Mouse (Mus musculus) adrenal gland, adult (tissue): Measurements from ENCODE around the gene Barx1.

Experiments
- DNase-seq, 2 experiments: peaks; one replicate each; pipeline ENCODE4 v3.0.0; 2022 to 2023; ENCODE audit warnings: low spot score in 1 of 2; ENCODE audit not compliant: inconsistent age in 2 of 2

Gene Barx1

GRCm38 (mm10) chr13:48662431-48663143 lies at the start of gene Barx1:
Gene Barx1, plus strand, starts transcription at chr13:48662998.
- DNase-seq = no peak

GRCm38 (mm10) chr13:48614525-48614924 lies 48.3 kb upstream of the Barx1 start:
- no peak for DNase-seq

- DNase-seq = no peak
Measured at GRCm38 (mm10) chr13:48617774-48618173, 45.0 kb upstream of the Barx1 start.

GRCm38 (mm10) chr13:48618890-48619289 lies 43.9 kb upstream of the Barx1 start:
- DNase-seq = no peak

- no peak for DNase-seq
Measured at GRCm38 (mm10) chr13:48624968-48625398, 37.8 kb upstream of the Barx1 start.

- DNase-seq = peak; percentile 98 to 99
Measured at GRCm38 (mm10) chr13:48625433-48626184, 37.2 kb upstream of the Barx1 start, which contains the start of gene Ptpdc1. Gene Ptpdc1, minus strand, starts transcription at chr13:48625664.

GRCm38 (mm10) chr13:48631691-48632090 lies 31.1 kb upstream of the Barx1 start:
- DNase-seq = no peak

- DNase-seq = no peak
Measured at GRCm38 (mm10) chr13:48637706-48638105, 25.1 kb upstream of the Barx1 start.

GRCm38 (mm10) chr13:48639570-48639969 lies 23.2 kb upstream of the Barx1 start:
- DNase-seq = peak; percentile 50 to 87

- no peak for DNase-seq
Measured at GRCm38 (mm10) chr13:48643072-48643471, 19.7 kb upstream of the Barx1 start.

- no peak for DNase-seq
Measured at GRCm38 (mm10) chr13:48643991-48644390, 18.8 kb upstream of the Barx1 start.

- DNase-seq = no peak
Measured at GRCm38 (mm10) chr13:48646696-48647095, 16.1 kb upstream of the Barx1 start.

- DNase-seq = peak in 1 of 2 experiments; percentile 60
Measured at GRCm38 (mm10) chr13:48650615-48651014, 12.2 kb upstream of the Barx1 start.

- DNase-seq = no peak
Measured at GRCm38 (mm10) chr13:48651132-48652065, 11.4 kb upstream of the Barx1 start.

- peak; percentile 59 to 86 for DNase-seq
Measured at GRCm38 (mm10) chr13:48653788-48654770, 8.7 kb upstream of the Barx1 start.

GRCm38 (mm10) chr13:48655637-48656036 lies 7.2 kb upstream of the Barx1 start:
- peak; percentile 46 to 89 for DNase-seq

- DNase-seq = no peak
Measured at GRCm38 (mm10) chr13:48657791-48658190, 5.0 kb upstream of the Barx1 start.

GRCm38 (mm10) chr13:48658588-48659253 lies 4.1 kb upstream of the Barx1 start:
- peak in 1 of 2 experiments; percentile 75 for DNase-seq
